Mouse (Mus musculus) heart, postnatal 4 days (tissue): ENCODE data around the gene Runx2. TPM values are rescaled to one million over a fixed set of nuclear protein-coding genes. Genes with fewer than 3 reads are reported as not detected.

Source experiments
- DNase-seq: peaks from one replicate; pipeline ENCODE4 v3.0.0; 2021
- total RNA-seq, 2 experiments: library from RNA; stranded (reverse); gene quantifications; 2 replicates each; pipeline ENCODE4 v1.2.3; 2021

Gene Runx2
- total RNA-seq, 2 experiments from 2014 or later: 0.25 to 0.50 TPM

DNA sequence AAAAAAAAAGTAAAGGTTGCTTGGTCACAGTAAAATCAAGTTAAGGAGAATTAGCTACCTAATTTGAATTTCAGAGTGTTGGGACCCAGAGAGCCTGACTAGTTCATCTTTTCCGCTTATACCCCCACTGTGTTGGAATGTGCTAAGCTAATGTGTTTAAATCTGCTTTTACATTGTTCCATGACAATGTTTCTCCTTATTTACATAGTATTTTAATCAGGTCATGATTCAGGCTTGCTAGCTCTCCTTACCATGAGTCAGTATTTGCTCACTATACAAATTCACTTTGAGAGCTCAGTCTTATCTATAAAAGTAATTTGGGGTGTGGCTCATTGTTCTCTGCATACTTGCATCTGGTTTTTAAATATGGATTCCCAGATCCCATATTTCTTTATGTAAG, 47.2 kb downstream of the Runx2 start:
- DNase-seq: no peak

GRCm38 (mm10) chr17:44766975-44767374, 47.6 kb downstream of the Runx2 start:
- no peak for DNase-seq

DNA sequence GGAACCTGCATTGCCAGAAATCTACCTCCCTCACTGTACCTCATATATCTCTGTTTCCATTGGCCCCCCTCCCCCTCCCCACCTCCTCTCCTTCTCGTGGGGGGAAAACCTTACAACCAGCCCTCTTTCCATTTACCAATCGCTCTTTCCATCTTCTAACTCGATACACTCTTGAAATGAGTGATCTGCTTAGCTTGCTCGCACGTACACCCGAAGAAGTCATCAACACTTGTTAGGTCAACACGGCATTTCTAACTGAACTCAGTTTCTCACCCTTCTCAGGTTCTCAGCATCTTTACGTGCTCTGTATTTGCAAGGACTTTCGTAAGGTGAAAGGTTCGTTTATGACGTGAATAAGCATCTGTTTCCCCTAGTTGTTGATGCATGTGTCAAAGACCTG, 48.3 kb downstream of the Runx2 start:
- no peak for DNase-seq

DNA sequence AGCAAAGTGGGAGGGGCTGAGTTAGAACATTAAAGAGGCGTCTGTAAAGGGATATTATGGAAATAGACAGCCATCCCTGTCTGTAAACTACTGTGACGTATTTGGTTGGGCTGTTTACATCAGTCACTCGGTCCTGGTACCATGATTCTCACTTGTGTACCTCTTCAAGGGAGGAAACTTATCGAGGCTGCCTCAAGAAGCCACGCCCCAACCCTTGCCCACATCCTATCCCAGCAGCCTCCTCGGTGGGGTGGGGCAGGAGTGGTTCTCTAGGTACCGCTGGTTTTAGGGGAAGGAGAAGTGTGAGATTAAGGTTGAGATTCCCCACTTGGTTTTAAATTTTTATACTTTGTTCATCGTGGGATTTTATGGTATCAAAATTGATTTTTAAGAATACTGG, 69.2 kb downstream of the Runx2 start:
- no peak for DNase-seq

GRCm38 (mm10) chr17:44743780-44744179, 70.8 kb downstream of the Runx2 start:
- DNase-seq: no peak

GRCm38 (mm10) chr17:44742246-44742645, 72.4 kb downstream of the Runx2 start:
- no peak for DNase-seq

DNA sequence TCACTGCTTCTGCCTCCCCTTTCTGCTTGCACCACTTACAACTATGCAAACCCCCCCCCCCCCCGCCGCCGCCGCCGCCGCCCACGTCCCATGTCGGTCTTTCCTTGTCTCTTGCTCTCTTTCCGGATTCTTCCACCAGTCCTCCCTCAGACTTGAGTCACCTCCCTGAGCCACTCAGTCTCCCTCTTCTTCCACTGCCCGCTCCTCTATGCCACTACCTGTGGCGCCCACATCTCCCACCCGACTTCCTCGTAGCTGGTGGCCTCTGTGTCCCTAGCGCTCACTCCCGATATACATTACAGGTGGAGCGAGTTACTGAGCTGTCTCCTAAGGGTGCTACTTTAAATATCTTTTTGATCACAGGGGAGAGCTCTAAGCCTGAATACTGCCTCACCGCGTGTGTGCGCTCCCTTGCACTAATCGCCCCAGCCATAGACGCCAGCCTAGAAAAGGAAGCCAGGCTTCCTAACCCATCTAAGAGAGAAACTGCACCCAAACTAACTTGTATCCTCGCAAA, 76.4 kb downstream of the Runx2 start:
- DNase-seq: no peak

DNA sequence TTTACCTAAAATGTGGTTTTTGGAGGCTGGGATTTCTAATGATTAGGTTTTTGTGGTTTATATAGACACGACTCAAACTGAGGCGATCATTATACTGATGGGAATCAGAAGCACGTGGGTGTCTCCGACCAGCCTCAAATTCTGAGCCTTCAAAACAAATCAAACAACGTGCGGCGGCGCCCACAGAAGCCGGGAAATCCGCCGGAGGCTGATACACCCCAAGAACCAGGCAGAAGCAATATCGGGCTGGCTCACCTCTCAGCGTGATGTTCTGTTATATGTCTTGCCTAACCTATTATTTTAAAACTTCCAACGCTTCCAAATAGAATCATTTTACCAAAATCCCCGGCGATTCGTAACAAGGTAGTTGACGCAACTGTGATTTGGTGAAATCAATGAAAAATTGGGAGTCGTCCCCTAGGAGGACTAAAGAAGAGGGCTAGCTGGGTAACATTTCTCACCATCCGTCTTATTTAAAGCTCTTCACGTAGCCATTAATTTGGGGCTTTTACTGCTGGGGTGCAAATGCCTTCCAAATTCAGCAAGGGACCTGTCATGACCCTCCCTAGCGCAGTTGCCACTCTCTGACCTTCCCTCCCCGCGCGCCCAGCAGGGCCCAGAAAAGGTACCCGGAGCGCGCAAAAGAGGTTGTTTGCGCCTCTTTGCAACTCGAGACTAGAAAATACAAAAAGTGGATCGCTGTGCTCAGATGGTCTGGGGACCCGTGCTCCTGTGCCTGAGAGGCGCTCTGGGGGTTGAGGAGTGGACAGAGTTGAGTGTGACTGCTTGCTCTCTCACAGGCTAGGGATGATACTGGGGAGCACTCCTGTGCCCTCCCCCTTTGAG, 77.1 kb downstream of the Runx2 start:
- no peak for DNase-seq

DNA sequence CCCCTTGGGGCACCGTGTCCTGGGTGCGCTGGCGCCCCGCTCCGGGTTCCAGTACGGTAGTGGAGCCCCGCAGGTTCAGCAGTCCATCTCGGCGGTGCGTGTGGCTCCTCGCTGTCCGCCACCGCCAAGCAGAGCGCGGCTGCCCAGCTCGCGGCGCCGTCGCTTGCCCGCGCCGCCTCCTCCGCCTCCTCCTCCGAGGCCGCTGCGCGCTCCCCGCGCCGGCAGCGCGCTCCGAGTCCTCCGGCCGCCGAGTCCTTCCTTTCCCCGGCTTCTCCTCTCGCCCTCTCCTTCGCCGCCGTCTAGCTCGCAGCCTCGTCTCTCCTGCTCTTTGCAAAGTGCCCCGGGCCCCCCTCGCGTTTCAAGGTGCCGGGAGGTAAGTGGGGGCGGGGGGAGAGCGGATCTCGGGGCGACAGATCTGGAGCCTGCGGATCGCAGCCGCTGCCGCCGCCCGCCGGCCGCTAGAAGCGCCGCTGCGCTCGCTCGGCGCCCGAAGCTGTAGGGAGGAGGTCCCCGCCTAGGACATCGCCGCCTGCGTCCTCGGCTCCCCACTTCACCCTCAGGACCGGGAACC, 78.5 kb downstream of the Runx2 start:
- peak; percentile 71 for DNase-seq

DNA sequence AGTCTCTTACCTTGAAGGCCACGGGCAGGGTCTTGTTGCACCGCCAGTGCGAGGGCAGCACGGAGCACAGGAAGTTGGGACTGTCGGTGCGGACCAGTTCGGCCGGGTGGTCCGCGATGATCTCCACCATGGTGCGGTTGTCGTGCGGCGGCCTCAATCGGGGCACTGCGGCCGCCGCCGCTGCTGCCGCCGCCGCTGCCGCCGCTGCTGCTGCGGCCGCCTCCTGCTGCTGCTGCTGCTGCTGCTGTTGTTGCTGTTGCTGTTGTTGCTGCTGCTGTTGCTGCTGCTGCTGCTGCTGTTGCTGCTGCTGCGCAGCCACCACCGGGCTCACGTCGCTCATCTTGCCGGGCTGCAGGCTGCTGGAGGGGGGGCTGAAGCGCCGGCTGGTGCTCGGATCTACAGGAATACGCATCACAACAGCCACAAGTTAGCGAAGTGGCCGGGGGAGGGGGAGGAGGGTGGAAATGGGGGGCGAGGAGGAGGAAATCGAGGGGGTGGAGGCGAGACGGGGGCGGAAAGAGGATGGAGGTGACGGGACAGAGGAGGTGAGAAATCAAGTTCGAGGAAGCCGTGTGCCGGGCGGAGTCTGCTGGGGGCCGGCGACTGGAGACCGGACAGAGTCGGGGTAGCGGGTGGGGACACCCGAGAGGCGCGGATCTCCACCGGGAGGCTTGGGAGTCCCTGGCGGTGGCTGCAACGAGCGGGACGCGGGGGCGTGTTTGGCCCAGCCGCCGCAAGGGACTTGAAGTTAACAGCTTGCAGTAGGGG, 79.2 kb downstream of the Runx2 start:
- DNase-seq: peak; percentile 43

- peak; percentile 45 for DNase-seq
Observed at GRCm38 (mm10) chr17:44734501-44735222, 79.9 kb downstream of the Runx2 start.

- no peak for DNase-seq
Observed at GRCm38 (mm10) chr17:44733544-44734310, 80.9 kb downstream of the Runx2 start.

DNA sequence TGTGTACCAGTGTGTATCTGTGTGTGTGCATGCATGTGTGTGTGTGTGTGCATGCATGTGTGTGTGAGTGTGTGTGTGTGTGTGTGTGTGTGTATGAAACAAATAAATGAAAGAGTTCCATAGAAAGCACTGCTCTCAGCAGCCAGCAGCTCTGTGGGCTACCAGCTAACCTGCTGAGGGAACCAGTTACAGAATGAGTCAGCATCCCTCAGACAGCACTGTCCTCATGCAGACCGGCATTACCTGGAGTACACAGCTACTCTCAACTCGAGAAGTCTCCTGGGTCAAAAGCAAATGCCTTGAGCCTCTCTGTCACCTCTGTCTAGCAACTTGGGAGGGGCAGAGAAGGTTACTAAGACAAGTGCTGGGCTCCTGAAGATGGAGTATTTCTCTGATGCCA, 86.1 kb downstream of the Runx2 start:
- no peak for DNase-seq

DNA sequence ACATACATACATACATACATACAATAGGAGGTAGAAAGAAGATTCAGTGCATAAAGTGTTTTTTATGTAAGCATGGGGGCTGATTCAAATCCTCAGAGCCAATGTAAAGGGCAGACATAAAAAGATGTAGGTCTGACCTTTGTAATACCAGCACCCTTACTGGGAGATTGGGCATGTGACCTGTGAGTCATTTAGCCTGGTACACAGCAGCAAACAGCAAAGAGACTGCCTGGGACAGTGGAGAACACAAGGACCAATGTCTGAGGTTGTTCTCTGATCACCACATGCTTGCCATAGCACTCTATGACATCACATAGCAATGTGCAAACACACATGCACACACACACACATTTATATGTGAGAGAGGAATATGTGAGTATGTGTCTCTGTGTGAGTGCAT, 86.9 kb downstream of the Runx2 start:
- no peak for DNase-seq

DNA sequence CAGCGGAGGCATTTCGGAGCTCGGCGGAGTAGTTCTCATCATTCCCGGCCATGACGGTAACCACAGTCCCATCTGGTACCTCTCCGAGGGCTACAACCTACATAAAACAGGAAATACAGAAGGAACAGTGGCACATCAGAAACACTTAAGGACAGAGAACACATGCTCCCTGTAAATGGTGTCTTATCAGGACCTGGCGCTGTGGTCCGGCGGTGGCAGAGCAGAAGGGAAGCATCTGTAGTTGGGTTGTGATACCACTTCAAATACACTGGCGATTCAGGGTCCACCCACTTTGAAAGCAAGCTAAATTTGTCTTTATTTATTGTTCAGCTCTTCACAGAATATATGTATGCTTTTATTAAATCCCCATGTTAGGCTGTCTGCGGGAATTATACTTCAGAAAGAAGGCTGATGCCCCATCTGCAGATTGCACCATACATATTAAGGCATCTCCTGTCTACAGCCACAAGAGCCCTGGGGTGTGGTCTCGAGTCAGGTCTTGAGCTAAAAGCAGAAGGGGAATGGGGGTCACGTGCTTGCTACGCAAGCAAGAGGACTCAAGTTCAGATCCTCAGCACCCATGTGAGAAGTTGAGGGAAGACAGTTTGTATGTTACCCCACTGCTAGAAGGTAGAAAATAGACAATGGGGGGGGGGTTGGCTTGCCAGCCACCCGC, 89.7 kb downstream of the Runx2 start:
- DNase-seq: no peak

GRCm38 (mm10) chr17:44724255-44724654, 90.3 kb downstream of the Runx2 start:
- no peak for DNase-seq

GRCm38 (mm10) chr17:44722103-44722792, 92.3 kb downstream of the Runx2 start:
- DNase-seq: no peak

- no peak for DNase-seq
Observed at GRCm38 (mm10) chr17:44718591-44718990, 96.0 kb downstream of the Runx2 start.

GRCm38 (mm10) chr17:44718036-44718435, 96.6 kb downstream of the Runx2 start:
- DNase-seq: no peak

GRCm38 (mm10) chr17:44714116-44714515, 100.5 kb downstream of the Runx2 start:
- no peak for DNase-seq
